Mouse (Mus musculus): ENCODE data around the gene Slc8b1. TPM values are rescaled to one million over a fixed set of nuclear protein-coding genes. Genes with fewer than 3 reads are reported as not detected.

Gene Slc8b1
- polyA plus RNA-seq, 1 experiment from 2014 or later, result 8.6 TPM

GRCm38 (mm10) chr5:120571056-120571740 lies 60.2 kb downstream of the Slc8b1 start:
- no peaks in the 10 kb centered on the region for H3K9me3 ChIP-seq (replicated peaks; ENCODE audit: control insufficient read depth, low read length)
- peak overlapping the region; percentile 10; the same call in 1 of the 2 replicates for H3K9ac ChIP-seq (ENCODE audit: low read length)
- no peak overlapping the region for H3K4me3 ChIP-seq (replicated peaks; ENCODE audit: low read length)
- no peaks in the 10 kb centered on the region for H3K27me3 ChIP-seq (ENCODE audit: control insufficient read depth, insufficient read depth, low read length)
- WGBS, result 39% methylated on average over 14 of the region's 14 CpGs
- peak overlapping the region; percentile 77 for H3K27ac ChIP-seq (ENCODE audit: low read length)
- H3K36me3 ChIP-seq (ENCODE audit: control insufficient read depth, insufficient read depth, low read length), result no peaks in the 10 kb centered on the region
- no peak; the same call in 1 of the 2 replicates for ATAC-seq (ENCODE audit: insufficient read depth, low FRiP score)
- H3K4me1 ChIP-seq (ENCODE audit: control insufficient read depth, insufficient read depth, low read length), result peaks cover 56% of the 10 kb centered on the region
- no peak overlapping the region for H3K4me2 ChIP-seq (ENCODE audit: low read depth, low read length)

- 72% methylated on average over 10 of the region's 10 CpGs for WGBS
- H3K4me1 ChIP-seq (ENCODE audit: control insufficient read depth, insufficient read depth, low read length), result peaks cover 55% of the 10 kb centered on the region
- H3K4me2 ChIP-seq (ENCODE audit: low read depth, low read length), result no peak overlapping the region
Observed at GRCm38 (mm10) chr5:120574469-120575063, 63.6 kb downstream of the Slc8b1 start.

DNA sequence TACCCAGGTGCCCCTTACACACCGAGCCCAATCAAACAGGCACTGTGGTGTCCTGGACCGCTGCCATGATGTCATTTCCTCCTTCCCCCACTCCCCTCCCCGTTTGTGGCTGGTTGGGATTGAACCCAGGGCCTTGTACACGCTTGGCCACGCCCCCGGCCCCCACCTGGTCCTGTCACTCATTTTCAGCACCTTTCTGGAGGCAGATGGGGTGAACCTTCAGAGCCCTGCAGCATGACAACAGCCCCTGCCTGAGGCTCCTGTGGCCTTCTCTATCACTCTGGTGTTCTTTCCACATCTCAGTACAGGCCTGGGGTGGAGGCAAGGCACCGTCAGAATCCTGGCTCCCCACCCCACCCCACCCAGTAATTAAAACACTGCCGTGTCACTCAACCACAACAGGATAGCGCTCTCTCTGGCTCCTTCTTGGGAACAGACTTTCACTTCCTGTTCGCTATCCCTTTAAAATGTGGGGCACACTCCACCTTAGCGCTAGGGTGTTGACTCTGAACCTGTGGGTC lies 65.9 kb downstream of the Slc8b1 start:
- H3K9ac ChIP-seq (ENCODE audit: low read length), result no peak overlapping the region
- no peaks in the 10 kb centered on the region for H3K27me3 ChIP-seq (ENCODE audit: control insufficient read depth, insufficient read depth, low read length)
- no peak overlapping the region for H3K4me2 ChIP-seq (ENCODE audit: low read depth, low read length)
- H3K36me3 ChIP-seq (ENCODE audit: control insufficient read depth, insufficient read depth, low read length), result no peaks in the 10 kb centered on the region
- H3K27ac ChIP-seq (ENCODE audit: low read length), result peak overlapping the region; percentile 82
- peaks cover 39% of the 10 kb centered on the region for H3K4me1 ChIP-seq (ENCODE audit: control insufficient read depth, insufficient read depth, low read length)
- ATAC-seq (ENCODE audit: insufficient read depth, low FRiP score), result peak; percentile 44; the same call in 1 of the 2 replicates
- WGBS, result 64% methylated on average over 11 of the region's 11 CpGs
- no peak overlapping the region for H3K4me3 ChIP-seq (replicated peaks; ENCODE audit: low read length)
- no peaks in the 10 kb centered on the region for H3K9me3 ChIP-seq (replicated peaks; ENCODE audit: control insufficient read depth, low read length)

More at GRCm38 (mm10) chr5:120574469-120575063, 63.6 kb downstream of the Slc8b1 start:
- H3K27me3 ChIP-seq (ENCODE audit: control insufficient read depth, insufficient read depth, low read length), result no peaks in the 10 kb centered on the region
- H3K9me3 ChIP-seq (replicated peaks; ENCODE audit: control insufficient read depth, low read length), result no peaks in the 10 kb centered on the region
- no peak overlapping the region for H3K4me3 ChIP-seq (replicated peaks; ENCODE audit: low read length)
- H3K27ac ChIP-seq (ENCODE audit: low read length), result no peak overlapping the region
- H3K36me3 ChIP-seq (ENCODE audit: control insufficient read depth, insufficient read depth, low read length), result no peaks in the 10 kb centered on the region
- ATAC-seq (ENCODE audit: insufficient read depth, low FRiP score), result no peak
- no peak overlapping the region for H3K9ac ChIP-seq (ENCODE audit: low read length)

DNA sequence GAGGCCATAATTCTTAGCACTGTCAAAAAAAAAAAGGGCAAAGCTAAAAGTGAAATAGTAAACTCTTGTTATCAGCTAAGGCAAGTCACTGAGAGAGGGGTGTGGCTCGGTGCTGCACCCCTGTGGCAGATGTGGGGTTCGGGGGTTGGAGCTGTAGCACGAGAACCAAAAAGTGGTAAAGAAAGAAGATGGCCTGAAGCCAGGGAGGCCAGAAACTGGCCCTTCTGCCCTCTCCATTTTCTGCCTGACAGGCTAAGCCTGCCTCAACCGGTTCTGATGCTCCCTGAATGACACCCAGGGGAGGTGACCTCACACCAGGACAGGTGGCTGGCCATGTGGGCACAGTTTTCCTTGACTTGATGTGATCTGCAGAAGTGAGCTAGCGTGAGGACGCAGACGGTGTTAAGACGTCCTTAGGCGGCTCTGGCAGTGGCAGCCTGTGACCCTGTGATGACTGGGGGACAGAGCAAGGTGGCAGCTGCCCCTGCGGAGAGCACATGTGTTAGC lies 67.0 kb downstream of the Slc8b1 start:
- WGBS, result 49% methylated on average over 10 of the region's 10 CpGs
- Histone ChIP-seq H3K4me1 (ENCODE audit: control insufficient read depth, insufficient read depth, low read length) (peaks cover 36% of the 10 kb centered on the region), H3K4me3 (replicated peaks; ENCODE audit: low read length) (no peak overlapping the region), H3K9ac (ENCODE audit: low read length) (no peak overlapping the region), H3K27ac (ENCODE audit: low read length) (peak overlapping the region; percentile 82), H3K36me3 (ENCODE audit: control insufficient read depth, insufficient read depth, low read length) (0 out of 2 replicates have a peak, but pooled peaks cover 1% of the 10 kb centered on the region), H3K4me2 (ENCODE audit: low read depth, low read length) (no peak overlapping the region), H3K9me3 (replicated peaks; ENCODE audit: control insufficient read depth, low read length) (no peaks in the 10 kb centered on the region), H3K27me3 (ENCODE audit: control insufficient read depth, insufficient read depth, low read length) (no peaks in the 10 kb centered on the region)
- ATAC-seq (ENCODE audit: insufficient read depth, low FRiP score), result 0 out of 2 replicates have a peak, but pooled peaks have one; percentile 4

DNA sequence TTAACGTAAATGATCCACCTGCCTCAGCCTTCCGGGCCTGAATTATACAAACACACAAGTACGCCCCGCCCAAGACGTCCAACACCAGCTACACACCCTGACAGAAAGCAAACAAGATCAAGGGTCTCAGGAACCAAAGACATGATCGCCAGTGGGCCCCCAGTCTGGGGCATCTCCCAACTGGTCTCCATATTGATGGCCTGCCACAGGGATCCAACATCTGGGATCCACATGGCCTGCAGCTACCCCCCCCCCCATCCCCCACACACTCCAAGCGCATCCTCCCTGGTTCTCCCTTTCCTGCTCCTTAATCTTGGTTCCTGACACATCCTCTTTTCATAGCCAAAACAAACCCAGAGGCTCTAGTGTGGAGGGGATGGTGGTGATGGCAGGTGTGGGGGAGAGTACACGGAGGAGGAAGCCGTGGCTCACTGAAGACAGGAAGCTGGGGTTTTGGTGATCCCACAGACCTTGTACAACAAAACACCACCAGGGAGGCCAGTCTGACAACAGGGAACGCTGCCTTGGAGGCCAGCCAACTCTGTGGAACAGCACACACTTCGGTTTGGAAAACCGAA lies 67.6 kb downstream of the Slc8b1 start:
- 24% methylated on average over 12 of the region's 12 CpGs for WGBS
- peak overlapping the region; percentile 34 for H3K9ac ChIP-seq (ENCODE audit: low read length)
- peak; percentile 14 for ATAC-seq (ENCODE audit: insufficient read depth, low FRiP score)
- no peak overlapping the region for H3K4me3 ChIP-seq (replicated peaks; ENCODE audit: low read length)
- peak overlapping the region; percentile 82 for H3K27ac ChIP-seq (ENCODE audit: low read length)
- H3K4me1 ChIP-seq (ENCODE audit: control insufficient read depth, insufficient read depth, low read length), result peaks cover 36% of the 10 kb centered on the region
- H3K9me3 ChIP-seq (replicated peaks; ENCODE audit: control insufficient read depth, low read length), result no peaks in the 10 kb centered on the region
- peak overlapping the region; percentile 35; the same call in 1 of the 2 replicates for H3K4me2 ChIP-seq (ENCODE audit: low read depth, low read length)
- H3K27me3 ChIP-seq (ENCODE audit: control insufficient read depth, insufficient read depth, low read length), result no peaks in the 10 kb centered on the region
- peaks cover 4% of the 10 kb centered on the region; the same call in 1 of the 2 replicates for H3K36me3 ChIP-seq (ENCODE audit: control insufficient read depth, insufficient read depth, low read length)

DNA sequence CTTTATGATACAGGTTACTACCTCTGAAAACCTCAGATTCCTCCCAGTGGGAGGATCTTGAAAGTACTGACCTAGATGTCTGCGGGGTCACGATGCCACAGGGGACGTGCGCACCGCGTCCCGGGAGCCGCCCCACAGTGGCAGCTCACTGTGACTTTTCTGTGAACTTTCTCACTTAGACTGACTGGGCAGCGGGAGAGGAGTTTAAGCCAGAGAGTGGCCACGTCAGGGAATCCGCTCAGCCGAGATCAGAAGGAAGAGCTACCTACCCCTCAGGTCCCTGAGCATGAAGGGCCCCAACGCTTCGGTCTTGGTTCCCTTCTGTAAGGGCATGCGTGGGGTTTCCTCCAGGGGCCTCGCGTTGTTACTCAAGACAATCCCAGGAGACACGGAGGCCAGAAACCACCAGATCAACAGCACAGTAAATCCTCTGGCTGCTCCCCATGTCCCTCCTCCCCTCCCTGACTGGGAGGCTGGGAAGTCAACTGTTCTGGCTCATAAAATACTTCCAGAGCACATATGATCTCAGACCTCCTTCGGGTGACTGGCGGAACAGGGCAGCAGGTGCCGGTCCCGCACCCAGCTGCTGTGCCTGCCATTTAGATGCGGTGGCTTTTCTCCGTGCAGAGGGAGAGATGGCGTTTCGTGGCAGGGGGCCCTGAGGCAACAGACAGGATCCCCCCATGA lies 68.4 kb downstream of the Slc8b1 start:
- Histone ChIP-seq H3K9ac (ENCODE audit: low read length) (peak overlapping the region; percentile 34), H3K4me3 (replicated peaks; ENCODE audit: low read length) (no peak overlapping the region)

GRCm38 (mm10) chr5:120579898-120580626 lies 69.1 kb downstream of the Slc8b1 start:
- H3K36me3 ChIP-seq (ENCODE audit: control insufficient read depth, insufficient read depth, low read length), result peaks cover 4% of the 10 kb centered on the region; the same call in 1 of the 2 replicates
- peaks cover 36% of the 10 kb centered on the region for H3K4me1 ChIP-seq (ENCODE audit: control insufficient read depth, insufficient read depth, low read length)
- ATAC-seq (ENCODE audit: insufficient read depth, low FRiP score), result no peak
- no peaks in the 10 kb centered on the region for H3K27me3 ChIP-seq (ENCODE audit: control insufficient read depth, insufficient read depth, low read length)
- peak overlapping the region; percentile 34; the same call in 1 of the 2 replicates for H3K9ac ChIP-seq (ENCODE audit: low read length)
- 90% methylated on average over 26 of the region's 26 CpGs for WGBS
- no peak overlapping the region for H3K4me3 ChIP-seq (replicated peaks; ENCODE audit: low read length)
- peak overlapping the region; percentile 82 for H3K27ac ChIP-seq (ENCODE audit: low read length)
- H3K9me3 ChIP-seq (replicated peaks; ENCODE audit: control insufficient read depth, low read length), result no peaks in the 10 kb centered on the region
- H3K4me2 ChIP-seq (ENCODE audit: low read depth, low read length), result no peak overlapping the region

More for the DNA sequence above, 68.4 kb downstream of the Slc8b1 start:
- 41% methylated on average over 26 of the region's 26 CpGs for WGBS
- Histone ChIP-seq H3K36me3 (ENCODE audit: control insufficient read depth, insufficient read depth, low read length) (peaks cover 4% of the 10 kb centered on the region; the same call in 1 of the 2 replicates), H3K4me2 (ENCODE audit: low read depth, low read length) (peak overlapping the region; percentile 35; the same call in 1 of the 2 replicates), H3K27me3 (ENCODE audit: control insufficient read depth, insufficient read depth, low read length) (no peaks in the 10 kb centered on the region), H3K9me3 (replicated peaks; ENCODE audit: control insufficient read depth, low read length) (no peaks in the 10 kb centered on the region), H3K4me1 (ENCODE audit: control insufficient read depth, insufficient read depth, low read length) (peaks cover 36% of the 10 kb centered on the region), H3K27ac (ENCODE audit: low read length) (peak overlapping the region; percentile 82)
- ATAC-seq (ENCODE audit: insufficient read depth, low FRiP score), result peak; percentile 23; the same call in 1 of the 2 replicates

DNA sequence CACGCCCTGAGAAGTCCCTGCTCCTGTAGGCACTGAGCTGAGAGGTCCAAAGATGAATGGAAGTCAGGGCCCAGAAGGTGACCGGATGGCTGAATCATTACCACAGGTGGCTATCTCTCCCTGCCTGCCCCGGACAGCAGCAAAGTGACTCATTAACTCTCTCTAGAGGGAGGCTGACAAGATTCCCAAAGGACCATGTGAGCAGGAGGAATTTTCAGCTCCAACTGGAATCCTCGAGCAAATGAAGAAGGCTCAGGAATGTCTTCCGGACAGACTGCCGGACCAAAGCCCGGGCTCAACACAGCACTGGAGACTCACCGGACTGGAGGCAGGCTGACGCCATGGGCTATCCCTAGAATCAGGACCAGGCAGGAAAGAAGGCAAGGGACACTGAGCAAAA lies 71.0 kb downstream of the Slc8b1 start:
- no peak overlapping the region for H3K4me3 ChIP-seq (replicated peaks; ENCODE audit: low read length)
- no peak overlapping the region for H3K9ac ChIP-seq (ENCODE audit: low read length)
- no peaks in the 10 kb centered on the region for H3K27me3 ChIP-seq (ENCODE audit: control insufficient read depth, insufficient read depth, low read length)
- H3K4me1 ChIP-seq (ENCODE audit: control insufficient read depth, insufficient read depth, low read length), result peaks cover 40% of the 10 kb centered on the region
- no peaks in the 10 kb centered on the region for H3K9me3 ChIP-seq (replicated peaks; ENCODE audit: control insufficient read depth, low read length)
- no peak for ATAC-seq (ENCODE audit: insufficient read depth, low FRiP score)
- H3K27ac ChIP-seq (ENCODE audit: low read length), result no peak overlapping the region
- 75% methylated on average over 9 of the region's 9 CpGs for WGBS
- H3K36me3 ChIP-seq (ENCODE audit: control insufficient read depth, insufficient read depth, low read length), result peaks cover 4% of the 10 kb centered on the region; the same call in 1 of the 2 replicates
- H3K4me2 ChIP-seq (ENCODE audit: low read depth, low read length), result no peak overlapping the region

Measured in stomach, embryonic 16.5 days (tissue).